Mouse (Mus musculus): ENCODE data around the gene Slc25a22.
"Not testable (repeated sequence)": the region's sequence is repeated elsewhere in the genome, so short reads cannot be mapped to it uniquely, and the experiment has no call there.

Gene Slc25a22

DNA sequence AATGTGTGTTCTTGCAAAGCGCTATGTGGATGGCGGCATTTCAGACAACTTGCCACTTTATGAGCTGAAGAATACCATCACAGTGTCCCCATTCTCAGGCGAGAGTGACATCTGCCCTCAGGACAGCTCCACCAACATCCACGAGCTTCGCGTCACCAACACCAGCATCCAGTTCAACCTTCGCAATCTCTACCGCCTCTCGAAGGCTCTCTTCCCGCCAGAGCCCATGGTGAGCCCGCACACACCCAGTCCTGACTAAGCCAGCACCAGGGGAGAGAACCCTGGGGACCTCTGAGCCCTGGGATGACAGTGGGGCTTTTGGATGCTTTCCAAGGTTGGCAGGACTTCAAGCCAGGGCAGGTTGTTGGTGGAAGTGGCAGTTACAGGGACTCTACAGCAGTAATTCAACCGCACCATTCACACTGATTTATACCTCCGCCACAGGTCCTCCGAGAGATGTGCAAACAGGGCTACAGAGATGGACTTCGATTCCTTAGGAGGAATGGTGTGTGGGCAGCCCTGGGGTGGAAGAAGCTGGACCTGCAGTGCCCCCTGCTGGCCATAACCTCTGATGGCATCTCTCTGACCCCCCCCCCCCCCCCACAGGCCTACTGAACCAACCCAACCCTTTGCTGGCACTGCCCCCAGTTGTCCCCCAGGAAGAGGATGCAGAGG is 20.4 kb upstream of the Slc25a22 start:
- DNase-seq (ENCODE audit: low read depth, low spot score) = no peak

GRCm38 (mm10) chr7:141457236-141457635 is 19.5 kb upstream of the Slc25a22 start:
- DNase-seq (ENCODE audit: low read depth, low spot score) = no peak

- no peak for DNase-seq (ENCODE audit: low read depth, low spot score)
These were observed 19.0 kb upstream of the Slc25a22 start for GRCm38 (mm10) chr7:141456739-141457138.

GRCm38 (mm10) chr7:141455610-141456314 is 18.1 kb upstream of the Slc25a22 start:
- DNase-seq (ENCODE audit: low read depth, low spot score) = no peak

DNA sequence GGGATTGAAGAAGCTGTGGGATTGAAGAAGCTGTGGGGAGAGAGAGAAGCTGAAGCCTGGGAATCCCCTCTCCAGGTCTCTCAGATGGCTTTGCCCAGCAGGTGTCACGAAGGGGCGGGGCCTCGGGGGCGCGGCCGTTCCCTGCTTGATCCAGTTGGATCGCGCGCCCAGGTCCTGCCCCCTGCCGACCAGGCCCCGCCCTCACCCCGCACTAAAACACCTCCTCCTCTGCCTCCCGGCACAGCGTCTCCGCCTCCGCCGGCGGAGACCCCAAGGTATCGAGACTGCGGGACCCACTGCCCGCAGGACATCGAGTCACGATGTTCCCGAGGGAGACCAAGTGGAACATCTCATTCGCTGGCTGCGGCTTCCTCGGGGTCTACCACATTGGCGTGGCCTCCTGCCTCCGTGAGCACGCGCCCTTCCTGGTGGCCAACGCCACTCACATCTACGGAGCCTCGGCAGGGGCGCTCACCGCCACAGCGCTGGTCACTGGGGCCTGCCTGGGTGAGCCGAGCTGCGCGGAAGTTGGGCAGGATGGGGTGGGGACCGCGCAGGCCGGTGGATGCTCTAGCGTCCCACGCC is 17.4 kb upstream of the Slc25a22 start, which contains the start of gene Pnpla2:
Gene Pnpla2, plus strand, starts transcription at position 232 of the 585 bp plus-strand sequence.
- DNase-seq (ENCODE audit: low read depth, low spot score) = peak; percentile 85

DNA sequence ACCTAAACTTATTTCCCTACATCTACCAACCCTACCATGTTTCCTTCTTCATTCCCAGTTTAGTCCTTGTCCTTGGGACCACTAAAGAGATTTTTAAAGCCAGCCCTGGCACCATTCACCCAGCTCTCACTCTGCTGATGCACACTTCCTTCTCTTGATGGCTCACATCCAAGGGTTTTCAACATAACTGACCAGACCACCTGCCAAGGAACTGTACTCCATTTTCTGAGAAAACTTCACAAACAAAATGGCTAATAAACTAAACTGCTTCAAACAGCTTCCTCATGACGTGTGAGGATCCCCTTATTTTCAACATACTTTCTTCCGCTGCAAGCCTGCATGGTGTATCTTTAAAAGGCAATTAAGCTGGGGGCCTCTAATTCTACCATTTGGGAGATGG is 15.9 kb upstream of the Slc25a22 start:
- DNase-seq (ENCODE audit: low read depth, low spot score) = no peak

DNA sequence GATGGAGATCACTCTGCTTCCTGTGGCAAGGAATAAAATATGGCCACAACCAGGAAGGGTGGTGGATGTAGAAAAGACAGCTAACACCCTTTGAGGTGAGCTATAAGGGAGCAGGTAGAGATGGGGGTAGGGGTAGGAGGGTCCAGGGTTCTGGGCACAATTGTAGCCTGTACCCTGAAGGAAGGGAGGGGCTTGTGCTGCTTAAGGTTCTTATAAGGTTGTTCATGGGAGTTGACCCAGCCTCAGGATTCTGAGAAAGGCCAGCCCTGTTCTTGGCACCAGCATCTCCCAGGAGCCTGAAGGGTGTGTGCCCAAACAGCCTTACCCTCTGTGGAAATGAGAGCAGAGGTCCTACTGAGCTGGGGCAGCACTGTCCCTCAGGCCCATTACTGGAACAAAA is 14.2 kb upstream of the Slc25a22 start:
- DNase-seq (ENCODE audit: low read depth, low spot score) = no peak

DNA sequence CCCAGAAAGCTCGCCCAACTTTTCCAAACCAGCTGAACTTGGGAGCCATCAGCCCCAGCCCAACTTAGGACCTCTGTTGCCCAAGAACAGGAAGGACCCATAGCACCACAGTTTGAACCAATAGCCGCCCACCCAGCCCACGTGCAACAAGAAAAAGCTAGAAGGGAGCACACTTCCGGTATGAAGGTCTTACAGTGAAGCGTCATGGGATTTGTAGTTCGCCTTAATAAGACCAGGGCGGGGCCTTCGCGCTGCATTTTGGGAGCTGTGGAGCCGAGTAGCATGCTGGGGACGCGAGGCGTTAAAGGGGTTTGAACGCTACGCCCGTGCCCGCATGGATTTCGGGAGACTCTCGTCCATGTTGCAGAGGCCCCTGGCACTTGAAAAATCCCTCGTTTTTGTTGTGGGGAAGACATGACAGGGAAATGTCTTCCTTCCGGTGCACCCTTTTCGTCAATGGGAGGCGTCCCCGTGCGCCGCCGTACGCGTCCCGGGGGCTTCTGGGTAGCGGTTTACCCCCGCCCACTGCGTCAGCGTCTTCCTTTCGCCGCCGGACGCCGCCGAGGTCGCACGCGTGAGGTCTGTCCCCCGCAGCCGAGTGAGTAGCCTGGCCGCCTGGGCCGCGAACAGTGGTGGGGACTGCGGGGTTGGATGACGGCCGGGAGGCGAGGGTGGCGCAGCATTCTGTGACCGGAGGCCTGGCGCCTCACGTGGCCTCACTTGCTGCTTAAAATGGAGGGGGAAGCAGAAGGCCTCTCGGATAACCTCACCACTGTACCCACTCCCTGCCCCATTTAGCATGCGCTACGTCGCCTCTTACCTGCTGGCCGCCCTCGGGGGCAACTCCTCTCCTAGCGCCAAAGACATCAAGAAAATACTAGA is 9.7 kb upstream of the Slc25a22 start, which contains the start of gene Rplp2:
Gene Rplp2, plus strand, starts transcription at position 261 of the 882 bp plus-strand sequence.
- DNase-seq (ENCODE audit: low read depth, low spot score) = peak; percentile 86

GRCm38 (mm10) chr7:141446374-141446773 is 8.7 kb upstream of the Slc25a22 start:
- not testable (repeated sequence) for DNase-seq (ENCODE audit: low read depth, low spot score)

GRCm38 (mm10) chr7:141443828-141444237 is 6.1 kb upstream of the Slc25a22 start, which contains the start of gene Pidd1:
Gene Pidd1, minus strand, starts transcription at chr7:141444025.
- DNase-seq (ENCODE audit: low read depth, low spot score) = no peak

- no peak for DNase-seq (ENCODE audit: low read depth, low spot score)
These were observed 5.6 kb upstream of the Slc25a22 start for GRCm38 (mm10) chr7:141443081-141443821.

DNA sequence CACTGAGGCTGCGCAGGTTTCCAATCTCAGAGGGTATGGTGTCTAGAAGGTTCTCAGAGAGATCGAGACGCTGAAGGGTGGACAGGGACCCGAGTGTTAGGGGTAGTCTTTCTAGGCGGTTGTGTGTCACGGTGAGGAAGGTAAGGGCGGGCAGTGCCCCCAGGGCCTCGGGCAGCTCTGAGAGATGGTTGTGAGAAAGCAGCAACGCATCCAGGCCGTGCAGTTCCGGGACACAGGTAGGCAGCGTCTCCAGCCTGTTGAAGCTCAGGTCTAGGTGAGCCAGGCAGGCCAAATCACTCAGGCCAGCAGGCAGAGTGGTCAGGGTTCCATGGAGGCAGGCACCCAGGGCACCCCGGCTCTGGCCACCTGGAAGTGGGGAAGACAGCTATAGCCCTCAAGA is 4.5 kb upstream of the Slc25a22 start:
- DNase-seq (ENCODE audit: low read depth, low spot score) = no peak

GRCm38 (mm10) chr7:141441460-141441859 is 3.8 kb upstream of the Slc25a22 start:
- DNase-seq (ENCODE audit: low read depth, low spot score) = no peak

DNA sequence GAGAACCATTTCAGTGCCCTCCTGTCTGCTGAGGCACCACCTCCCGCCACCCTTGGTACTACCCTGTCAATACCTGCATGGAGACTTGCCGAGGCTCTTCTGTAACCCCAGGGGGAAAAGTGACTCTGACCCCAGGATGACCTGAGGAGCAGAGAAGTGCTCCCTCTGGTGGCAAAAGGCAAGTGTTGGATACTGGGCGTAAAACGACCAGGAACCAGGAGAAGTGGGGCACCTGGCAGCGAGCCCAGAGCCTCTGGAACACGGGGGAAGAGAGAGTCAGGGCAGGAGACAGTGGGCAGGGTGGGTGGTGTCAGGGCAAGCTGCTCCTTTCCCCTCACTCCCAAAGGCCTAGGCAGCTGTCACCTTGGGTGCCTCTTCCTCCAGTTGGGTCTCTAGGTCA is 2.9 kb upstream of the Slc25a22 start:
- DNase-seq (ENCODE audit: low read depth, low spot score) = peak; percentile 77

DNA sequence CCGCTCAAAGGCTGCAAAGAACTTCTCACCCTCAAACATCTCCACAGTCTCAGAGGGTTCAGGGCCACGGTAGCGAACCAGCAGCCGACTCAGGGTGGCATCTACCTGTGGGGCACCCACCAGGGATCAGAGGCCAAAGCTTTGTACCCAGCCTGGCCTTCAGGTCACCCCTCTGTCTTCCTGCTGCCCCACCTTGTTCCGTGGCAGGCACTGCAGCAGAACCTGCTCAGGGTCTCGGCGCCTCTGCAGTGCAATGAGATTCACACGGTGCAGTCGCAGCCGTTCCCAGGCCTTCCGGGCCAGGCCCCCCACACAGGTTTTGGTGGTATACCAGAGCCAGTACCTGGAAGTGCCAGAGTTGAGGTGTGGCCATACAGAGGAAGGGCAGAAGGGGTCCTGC is 2.1 kb upstream of the Slc25a22 start:
- DNase-seq (ENCODE audit: low read depth, low spot score) = no peak

- DNase-seq (ENCODE audit: low read depth, low spot score) = no peak
These were observed 1.5 kb upstream of the Slc25a22 start for GRCm38 (mm10) chr7:141439140-141439679.

GRCm38 (mm10) chr7:141438201-141438968 is 693 bp upstream of the Slc25a22 start:
- DNase-seq (ENCODE audit: low read depth, low spot score) = no peak

DNA sequence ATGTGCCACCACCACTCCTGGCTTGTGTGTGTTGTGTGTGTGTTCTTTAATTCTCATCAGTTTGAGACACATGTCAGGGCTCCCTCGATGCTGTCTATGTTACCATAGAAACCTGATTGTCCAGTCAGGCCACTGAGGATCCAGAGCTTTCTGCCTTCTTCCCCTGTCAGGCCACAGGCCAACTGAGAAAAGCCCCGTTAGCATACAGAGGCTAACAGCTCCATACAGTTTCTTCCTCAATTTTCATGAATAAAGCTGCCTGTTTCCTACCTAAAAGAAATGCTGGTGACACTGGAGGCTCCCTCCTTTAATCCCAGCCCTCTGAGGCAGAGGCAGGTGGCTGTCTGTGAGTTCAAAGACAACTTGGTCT is 1.2 kb downstream of the Slc25a22 start:
- no peak for DNase-seq (ENCODE audit: low read depth, low spot score)

- no peak for DNase-seq (ENCODE audit: low read depth, low spot score)
These were observed 1.7 kb downstream of the Slc25a22 start for GRCm38 (mm10) chr7:141435856-141436522.

All from retina, postnatal 7 days (tissue).